Mouse (Mus musculus) hindbrain, embryonic 14.5 days (tissue): ENCODE measurements around the gene Mrnip. TPM values are rescaled to one million over a fixed set of nuclear protein-coding genes. Genes with fewer than 3 reads are reported as not detected.
"Not testable (repeated sequence)": the region's sequence is repeated elsewhere in the genome, so short reads cannot be mapped to it uniquely, and the experiment has no call there.

ENCODE experiments used
- ATAC-seq: fragments of 200-750 bp; cut with Nextera tagmentation; 2 replicates; pipeline ENCODE4 v1.8.0; 2017; ENCODE audit warnings: moderate number of reproducible peaks, mild to moderate bottlenecking, moderate TSS enrichment, moderate library complexity; ENCODE audit not compliant: low FRiP score
- DNase-seq: peaks from one replicate; pipeline ENCODE4 v3.0.0-alpha.2; 2015; ENCODE audit warnings: low spot score
- H3K27ac ChIP-seq: fragments of 300-500 bp; sonication (generic); 2 replicates; pipeline ENCODE4 v1.5.1; 2014; ENCODE audit warnings: mild to moderate bottlenecking, moderate library complexity
- H3K27me3 ChIP-seq: fragments of 300-500 bp; sonication (generic); 2 replicates; pipeline ENCODE4 v1.6.1; 2014; ENCODE audit warnings: mild to moderate bottlenecking, low read length, mixed read lengths; ENCODE audit not compliant: control insufficient read depth, insufficient read depth
- H3K36me3 ChIP-seq: fragments of 300-500 bp; sonication (generic); replicated peaks from 2 replicates; pipeline ENCODE4 v1.6.1; 2014; ENCODE audit not compliant: control insufficient read depth, insufficient read depth
- H3K4me1 ChIP-seq: fragments of 300-500 bp; sonication (generic); replicated peaks from 2 replicates; pipeline ENCODE4 v1.6.1; 2014; ENCODE audit warnings: antibody characterized with exemption, low read length, mixed read lengths; ENCODE audit not compliant: control insufficient read depth, insufficient read depth
- H3K4me2 ChIP-seq: fragments of 300-500 bp; sonication (generic); replicated peaks from 2 replicates; pipeline ENCODE4 v1.6.1; 2014; ENCODE audit warnings: mild to moderate bottlenecking, moderate library complexity
- H3K4me3 ChIP-seq: fragments of 300-500 bp; sonication (generic); replicated peaks from 2 replicates; pipeline ENCODE4 v1.5.1; 2014; ENCODE audit warnings: mild to moderate bottlenecking, low read length
- H3K9ac ChIP-seq: fragments of 300-500 bp; sonication (generic); 2 replicates; pipeline ENCODE4 v1.6.1; 2014
- H3K9me3 ChIP-seq: fragments of 300-500 bp; sonication (generic); 2 replicates; pipeline ENCODE4 v1.6.1; 2016; ENCODE audit warnings: low read length; ENCODE audit not compliant: control insufficient read depth
- WGBS: fragments of 180-500 bp; shearing (Covaris S2); extraction: QIAGEN DNeasy Blood & Tissue Kit; methylation state at CpG from one replicate; pipeline ENCODE4 v1.1.7; 2014; 5-methylcytosine and 5-hydroxymethylcytosine counted together
- polyA plus RNA-seq: library from polyadenylated mRNA; unstranded; fragments of >200 nt; fragmentation: Nextera tagmentation; extraction: Ambion mirVana; gene quantifications from 2 replicates; pipeline ENCODE4 v1.2.1, GENCODE M21; 2014

The Mrnip gene
- 34.4 and 37.7 TPM in 2 replicates for polyA plus RNA-seq

GRCm38 (mm10) chr11:50174111-50174729, at the start of gene Mrnip:
Gene Mrnip, plus strand, starts transcription at chr11:50174444.
- Histone ChIP-seq H3K9ac (peak within 1 kb of the TSS; percentile 88), H3K36me3 (peaks cover 55% of the 10 kb centered on the region), H3K4me3 (peak within 1 kb of the TSS; percentile 72), H3K27ac (peak within 1 kb of the TSS; percentile 82), H3K4me2 (peak within 1 kb of the TSS; percentile 54)
- 5% methylated on average over 19 of the region's 19 CpGs for WGBS
- not testable (repeated sequence) for H3K27me3 ChIP-seq, H3K9me3 ChIP-seq, DNase-seq, H3K4me1 ChIP-seq
- peak; percentile 46 for ATAC-seq

- H3K27ac ChIP-seq, result no peak overlapping the region
- peaks cover 17% of the 10 kb centered on the region for H3K4me1 ChIP-seq
- H3K9ac ChIP-seq, result no peak overlapping the region
- no peak overlapping the region for H3K4me3 ChIP-seq
- no peak for ATAC-seq
- peak overlapping the region; percentile 35 for H3K4me2 ChIP-seq
- no peaks in the 10 kb centered on the region for H3K36me3 ChIP-seq
- H3K9me3 ChIP-seq, result no peaks in the 10 kb centered on the region
- 11% methylated on average over 10 of the region's 10 CpGs for WGBS
- no peak for DNase-seq
- no peaks in the 10 kb centered on the region for H3K27me3 ChIP-seq
Observed at GRCm38 (mm10) chr11:50127781-50128180, 46.5 kb upstream of the Mrnip start.

GRCm38 (mm10) chr11:50130811-50131766, 43.2 kb upstream of the Mrnip start, which contains the start of gene Tbc1d9b:
Gene Tbc1d9b, plus strand, starts transcription at chr11:50131396.
- peak; percentile 91 for DNase-seq
- Histone ChIP-seq H3K4me3 (peak within 1 kb of the TSS; percentile 84), H3K9me3 (no peaks in the 10 kb centered on the region), H3K27me3 (no peaks in the 10 kb centered on the region), H3K4me2 (peak within 1 kb of the TSS; percentile 88), H3K27ac (peak within 1 kb of the TSS; percentile 88), H3K9ac (peak within 1 kb of the TSS; percentile 96), H3K4me1 (peaks cover 17% of the 10 kb centered on the region), H3K36me3 (peaks cover 5% of the 10 kb centered on the region; the same call in 1 of the 2 replicates)
- under 1% methylated on average over 71 of the region's 77 CpGs for WGBS
- ATAC-seq, result peak; percentile 93

- Histone ChIP-seq H3K4me2 (peak overlapping the region; percentile 88), H3K9ac (peak overlapping the region; percentile 96), H3K27ac (peak overlapping the region; percentile 88; the same call in 1 of the 2 replicates), H3K4me1 (peaks cover 17% of the 10 kb centered on the region), H3K27me3 (no peaks in the 10 kb centered on the region), H3K36me3 (peaks cover 12% of the 10 kb centered on the region), H3K4me3 (peak overlapping the region; percentile 84), H3K9me3 (no peaks in the 10 kb centered on the region)
- ATAC-seq (peak; percentile 9), DNase-seq (peak; percentile 33)
- WGBS, result 10% methylated on average over 10 of the region's 10 CpGs
Observed at GRCm38 (mm10) chr11:50131801-50132201, 42.4 kb upstream of the Mrnip start.

GRCm38 (mm10) chr11:50132265-50132664, 42.0 kb upstream of the Mrnip start:
- Histone ChIP-seq H3K4me1 (peaks cover 17% of the 10 kb centered on the region), H3K36me3 (peaks cover 17% of the 10 kb centered on the region), H3K27ac (no peak overlapping the region), H3K4me2 (peak overlapping the region; percentile 88), H3K9me3 (no peaks in the 10 kb centered on the region), H3K4me3 (peak overlapping the region; percentile 84), H3K9ac (peak overlapping the region; percentile 96), H3K27me3 (no peaks in the 10 kb centered on the region)
- 84% methylated on average over 6 of the region's 6 CpGs for WGBS
- DNase-seq (no peak), ATAC-seq (no peak)

GRCm38 (mm10) chr11:50134136-50134859, 39.9 kb upstream of the Mrnip start:
- peaks cover 37% of the 10 kb centered on the region for H3K36me3 ChIP-seq
- H3K27ac ChIP-seq, result no peak overlapping the region
- DNase-seq, result no peak
- H3K4me1 ChIP-seq, result peaks cover 17% of the 10 kb centered on the region
- 87% methylated on average over 10 of the region's 10 CpGs for WGBS
- no peak overlapping the region for H3K9ac ChIP-seq
- no peak for ATAC-seq
- H3K4me2 ChIP-seq, result no peak overlapping the region
- no peak overlapping the region for H3K4me3 ChIP-seq
- no peaks in the 10 kb centered on the region for H3K9me3 ChIP-seq
- H3K27me3 ChIP-seq, result no peaks in the 10 kb centered on the region

- DNase-seq (no peak), ATAC-seq (no peak)
- no peaks in the 10 kb centered on the region for H3K9me3 ChIP-seq
- H3K36me3 ChIP-seq, result peaks cover 77% of the 10 kb centered on the region
- no peak overlapping the region for H3K4me2 ChIP-seq
- no peaks in the 10 kb centered on the region for H3K27me3 ChIP-seq
- WGBS, result 83% methylated on average over 10 of the region's 10 CpGs
- no peak overlapping the region for H3K27ac ChIP-seq
- no peak overlapping the region for H3K4me3 ChIP-seq
- H3K4me1 ChIP-seq, result no peaks in the 10 kb centered on the region
- H3K9ac ChIP-seq, result no peak overlapping the region
Observed at GRCm38 (mm10) chr11:50138206-50138822, 35.9 kb upstream of the Mrnip start.

- DNase-seq, result no peak
- Histone ChIP-seq H3K36me3 (peaks cover 86% of the 10 kb centered on the region), H3K27me3 (no peaks in the 10 kb centered on the region), H3K9me3 (no peaks in the 10 kb centered on the region), H3K4me2 (no peak overlapping the region), H3K9ac (no peak overlapping the region), H3K4me1 (no peaks in the 10 kb centered on the region), H3K27ac (no peak overlapping the region), H3K4me3 (no peak overlapping the region)
- WGBS, result 86% methylated on average over 7 of the region's 7 CpGs
- ATAC-seq, result no peak
Observed at GRCm38 (mm10) chr11:50139571-50139970, 34.7 kb upstream of the Mrnip start.
